Mouse (Mus musculus): ENCODE results near the gene Gm4894. TPM values are rescaled to one million over a fixed set of nuclear protein-coding genes. Genes with fewer than 3 reads are reported as not detected.

Gm4894 gene
- not detected in 2 replicates for polyA plus RNA-seq (2012; rRNA removed)

DNA sequence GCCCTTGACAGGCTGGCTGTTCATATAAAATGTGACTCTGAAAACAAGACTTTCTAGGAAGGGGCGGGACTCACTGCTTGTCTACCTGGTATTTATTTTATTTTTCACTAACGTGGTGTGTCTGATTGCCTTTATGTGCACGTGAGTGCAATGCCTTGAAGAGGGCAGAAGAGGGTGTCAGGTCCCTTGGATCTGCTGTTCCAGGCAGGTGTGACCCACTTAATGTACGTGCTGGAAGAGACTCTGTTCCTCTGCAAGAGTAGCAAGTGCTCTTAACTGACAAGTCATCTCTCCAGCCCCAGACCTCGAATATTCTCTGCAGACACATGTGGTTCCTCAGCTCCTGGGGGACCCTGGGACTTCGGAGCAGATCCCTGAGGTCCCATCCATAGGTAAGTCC is at the start of gene Gm4894:
Gene Gm4894, plus strand, starts transcription at position 301 of the 400 bp plus-strand sequence.
- DNase-seq (ENCODE audit: low read depth, low spot score), result no peak
- WGBS, result 54% methylated on average over 6 of the region's 6 CpGs

DNA sequence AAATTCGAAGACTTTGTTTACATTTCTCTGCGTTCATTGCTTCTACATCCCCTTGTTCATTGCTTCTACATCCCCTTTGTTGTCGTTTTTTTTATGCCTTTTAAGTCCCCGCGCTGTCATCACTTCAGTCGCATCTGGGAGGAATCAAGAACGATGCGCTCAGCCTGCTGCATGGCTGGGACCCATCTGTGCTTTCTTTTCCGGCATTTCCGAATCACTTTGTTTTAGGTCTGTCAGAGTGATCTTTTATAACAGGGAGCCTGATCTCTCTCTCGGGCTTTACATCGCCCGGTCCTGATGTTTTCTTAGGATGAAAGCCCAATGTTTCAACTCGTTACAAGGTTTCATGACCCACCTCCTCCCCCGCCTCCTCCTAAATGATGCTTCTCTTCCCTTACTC is 44.0 kb upstream of the Gm4894 start:
- no peak for DNase-seq (ENCODE audit: low read depth, low spot score)
- 33% methylated on average over 15 of the region's 15 CpGs for WGBS

DNA sequence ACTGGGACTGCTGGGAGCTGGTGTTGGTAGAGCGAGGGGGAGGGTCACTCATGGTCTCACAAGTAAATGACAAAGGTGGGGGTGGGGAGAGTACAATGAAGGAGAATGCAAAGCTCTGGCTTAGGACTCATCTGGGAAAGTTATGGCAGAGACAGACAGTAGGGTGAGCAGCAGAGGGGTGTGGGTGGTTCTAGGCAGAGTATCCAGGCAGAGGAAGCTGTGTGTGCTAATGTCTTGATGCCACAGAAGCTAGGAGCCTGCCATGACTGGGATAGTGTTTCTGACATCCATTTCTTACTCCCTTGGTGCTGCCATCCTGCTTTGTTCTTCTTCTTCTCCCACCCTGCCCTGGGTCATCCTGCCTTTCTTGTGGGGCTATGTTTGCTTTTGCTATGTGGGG is 38.8 kb upstream of the Gm4894 start:
- DNase-seq (ENCODE audit: low read depth, low spot score), result no peak
- WGBS, result 54% methylated on average over 1 of the region's 1 CpGs

DNA sequence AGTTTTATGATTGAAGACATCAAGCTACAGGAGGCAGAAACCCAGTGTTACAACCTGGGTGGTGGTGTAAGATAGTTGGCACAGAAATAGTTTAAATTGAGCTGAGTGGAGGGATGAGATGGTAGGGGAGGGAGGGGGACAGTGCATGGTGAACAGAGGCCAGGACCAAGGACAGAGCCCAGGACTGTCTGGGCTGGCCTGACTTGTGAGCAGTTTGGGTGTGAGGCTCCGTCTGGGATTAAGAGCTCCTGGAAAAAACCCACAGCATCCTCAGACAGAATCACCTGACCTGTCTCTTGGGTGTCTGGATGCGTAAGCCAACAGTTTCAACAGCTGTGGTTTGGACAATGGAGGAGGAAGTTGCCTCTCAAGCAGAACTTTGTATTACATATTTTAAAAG is 35.6 kb upstream of the Gm4894 start:
- DNase-seq (ENCODE audit: low read depth, low spot score), result no peak
- 28% methylated on average over 2 of the region's 2 CpGs for WGBS

GRCm38 (mm10) chr9:49217626-49218607 is 32.4 kb upstream of the Gm4894 start:
- no peak for DNase-seq (ENCODE audit: low read depth, low spot score)
- WGBS, result 77% methylated on average over 20 of the region's 20 CpGs

- WGBS, result 48% methylated on average over 10 of the region's 10 CpGs
- DNase-seq (ENCODE audit: low read depth, low spot score), result no peak
Measured at GRCm38 (mm10) chr9:49224488-49224887, 25.8 kb upstream of the Gm4894 start.

DNA sequence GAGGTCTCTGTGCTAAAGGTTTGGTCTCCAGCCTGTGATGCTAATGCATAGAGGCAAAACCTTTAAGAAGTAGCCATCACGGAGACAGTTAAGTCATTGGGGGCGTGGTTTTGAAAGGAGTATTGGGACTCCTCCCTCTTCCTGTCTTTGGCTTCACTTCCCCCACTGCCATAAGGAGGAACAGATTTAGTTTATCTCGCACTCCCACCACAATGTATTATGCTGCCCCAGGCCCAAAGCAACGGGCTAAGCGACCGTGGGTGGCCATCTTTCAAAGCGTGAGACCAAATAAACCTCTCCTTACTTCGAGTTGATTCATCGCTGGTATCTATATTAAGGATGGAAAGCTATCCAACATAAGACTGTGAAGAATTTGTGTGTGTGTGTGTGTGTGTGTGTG is 22.9 kb upstream of the Gm4894 start:
- 73% methylated on average over 9 of the region's 9 CpGs for WGBS
- DNase-seq (ENCODE audit: low read depth, low spot score), result no peak

- WGBS, result 82% methylated on average over 2 of the region's 2 CpGs
- no peak for DNase-seq (ENCODE audit: low read depth, low spot score)
Measured at GRCm38 (mm10) chr9:49229054-49229453, 21.3 kb upstream of the Gm4894 start.

GRCm38 (mm10) chr9:49246839-49247238 is 3.5 kb upstream of the Gm4894 start:
- DNase-seq (ENCODE audit: low read depth, low spot score), result peak; percentile 3
- WGBS, result 25% methylated on average over 7 of the region's 7 CpGs

DNA sequence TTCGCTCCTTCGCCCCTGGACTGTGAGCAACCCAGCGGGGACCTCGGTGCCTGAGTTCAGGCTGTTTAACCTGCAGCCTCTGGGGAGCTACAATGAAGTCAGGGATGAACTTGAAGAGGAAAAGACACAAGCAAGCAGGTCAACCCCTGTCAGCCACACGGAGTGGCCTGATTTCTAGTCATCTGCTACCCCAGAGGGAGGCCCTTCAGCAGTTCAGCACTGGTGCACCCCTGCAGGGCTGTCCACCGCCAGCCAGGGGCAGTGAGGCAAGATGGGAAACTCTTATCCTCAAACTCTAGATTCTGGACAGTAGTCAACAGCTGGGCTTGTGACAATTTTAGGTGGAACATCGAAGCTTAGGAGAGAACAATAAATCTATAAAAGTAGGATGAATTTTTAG is 18.6 kb downstream of the Gm4894 start:
- DNase-seq (ENCODE audit: low read depth, low spot score), result no peak
- 82% methylated on average over 7 of the region's 7 CpGs for WGBS

DNA sequence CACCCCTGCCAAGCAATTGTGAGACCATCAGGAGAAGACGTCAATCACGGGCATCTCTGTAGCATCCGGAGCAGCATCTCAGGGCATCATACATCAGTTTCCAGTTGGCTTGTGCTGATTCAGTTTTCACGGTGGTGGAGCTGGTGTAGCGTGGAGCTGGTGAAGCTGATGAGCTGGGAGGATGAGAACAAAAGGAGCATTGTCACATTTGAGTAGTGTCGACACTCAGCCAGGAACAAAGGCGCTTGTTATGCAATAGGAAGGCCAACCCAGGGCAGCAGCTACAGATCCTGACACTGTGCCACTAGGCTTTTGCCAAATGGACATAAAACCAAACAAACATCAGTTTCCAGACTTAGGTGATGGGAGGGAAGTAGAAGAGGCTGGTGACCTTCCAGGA is 23.2 kb downstream of the Gm4894 start:
- WGBS, result 69% methylated on average over 7 of the region's 7 CpGs

DNA sequence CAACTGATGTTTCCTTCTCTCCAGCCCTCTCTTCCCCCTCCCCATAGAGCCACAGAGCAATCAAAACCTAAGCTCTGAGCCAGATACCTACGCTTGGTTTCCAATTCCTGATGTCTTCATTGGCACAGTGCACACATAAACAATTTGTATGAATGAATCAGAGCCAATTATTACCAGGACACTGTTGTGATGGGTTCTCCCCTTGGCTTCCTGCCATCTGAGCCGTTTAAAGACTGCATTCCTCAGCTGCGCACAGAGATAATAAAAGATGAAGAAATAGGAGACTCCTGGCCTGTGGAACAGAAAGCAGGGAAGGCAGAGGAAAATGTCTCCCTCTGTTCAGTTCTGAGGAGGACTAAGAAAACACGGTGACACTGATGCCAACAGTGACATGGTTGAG is 25.6 kb downstream of the Gm4894 start:
- DNase-seq (ENCODE audit: low read depth, low spot score), result no peak
- WGBS, result 25% methylated on average over 4 of the region's 4 CpGs

More for the DNA sequence above, 23.2 kb downstream of the Gm4894 start:
- no peak for DNase-seq (ENCODE audit: low read depth, low spot score)

DNA sequence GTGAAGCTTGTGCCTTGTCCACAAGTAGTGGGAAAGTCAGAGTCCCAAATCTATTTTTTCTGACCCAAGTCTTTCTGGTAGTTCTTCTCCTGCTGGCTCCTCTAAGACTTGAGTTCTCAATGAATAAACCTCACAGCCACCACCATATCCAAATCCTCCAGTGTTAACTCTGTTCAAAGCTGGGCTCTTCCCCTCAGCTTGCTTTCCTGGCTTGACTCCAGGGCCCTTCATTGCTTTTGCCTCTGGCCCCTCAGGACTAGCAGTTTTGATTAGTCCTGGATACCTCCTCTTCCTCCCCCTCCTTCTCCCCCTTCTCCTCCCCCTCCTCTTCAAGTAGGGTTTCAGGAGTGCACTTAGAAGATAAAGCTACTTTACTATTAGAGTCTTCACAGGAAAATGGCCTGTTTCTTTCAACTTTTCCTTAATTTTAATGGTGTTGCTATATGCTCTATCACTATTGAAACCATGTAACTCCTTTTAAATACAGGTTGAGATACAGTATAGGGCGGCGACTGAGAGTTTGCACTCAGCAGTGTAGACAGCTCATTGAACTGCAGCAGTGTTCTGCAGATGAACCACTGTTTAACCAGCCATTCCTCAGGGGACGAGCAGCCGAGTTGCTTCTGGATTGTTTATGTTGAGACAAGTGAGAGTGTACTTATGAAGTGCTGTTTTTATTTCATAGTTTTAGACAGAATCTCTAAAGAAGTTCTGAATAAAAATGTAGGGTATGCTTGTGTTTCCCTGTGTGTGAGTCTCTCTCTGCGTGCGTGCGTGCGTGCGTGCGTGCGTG is 26.4 kb downstream of the Gm4894 start:
- DNase-seq (ENCODE audit: low read depth, low spot score), result no peak
- WGBS, result 71% methylated on average over 11 of the region's 11 CpGs

GRCm38 (mm10) chr9:49295101-49295500 is 44.8 kb downstream of the Gm4894 start:
- WGBS, result 71% methylated on average over 1 of the region's 1 CpGs
- DNase-seq (ENCODE audit: low read depth, low spot score), result no peak

DNA sequence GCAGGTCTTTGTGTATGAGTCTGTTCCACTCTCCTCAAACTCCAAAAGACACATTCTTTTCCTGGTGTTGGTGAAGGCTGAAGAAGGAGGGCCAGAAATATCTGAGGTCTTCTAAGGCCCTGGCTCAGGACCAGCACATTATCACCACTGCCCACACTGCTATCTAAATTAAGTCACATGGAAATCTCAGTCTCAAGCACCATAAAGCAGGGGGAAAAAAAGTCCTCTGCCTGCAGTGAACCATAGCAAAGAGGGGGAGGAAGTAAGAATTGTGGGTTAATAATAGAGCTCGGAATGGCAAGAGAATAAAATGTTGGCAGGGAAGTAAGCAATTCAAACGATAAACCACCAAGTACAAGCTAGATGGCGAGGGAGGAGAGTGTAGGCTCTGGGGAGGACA is 57.2 kb downstream of the Gm4894 start:
- 49% methylated on average over 3 of the region's 3 CpGs for WGBS
- DNase-seq (ENCODE audit: low read depth, low spot score), result no peak

DNA sequence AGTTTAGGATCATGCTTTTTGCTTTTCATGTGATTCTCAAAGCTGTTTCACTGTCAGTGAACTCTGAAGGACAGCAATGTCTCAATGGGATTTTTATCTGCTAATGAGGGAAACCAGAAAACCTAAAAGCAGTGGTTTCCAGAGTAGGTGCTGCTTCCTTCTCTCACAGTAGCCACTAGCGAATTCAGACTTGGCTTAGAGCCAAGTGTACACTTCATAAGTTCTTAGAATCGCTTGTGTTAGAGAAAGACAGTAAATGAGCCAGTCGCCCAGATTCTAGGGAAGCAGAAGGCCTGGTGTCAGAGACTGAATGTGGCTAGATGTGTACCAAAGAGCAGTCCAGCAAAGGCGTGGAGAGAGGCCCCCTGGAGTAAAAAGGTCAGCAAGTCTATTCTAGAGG is 60.5 kb downstream of the Gm4894 start:
- no peak for DNase-seq (ENCODE audit: low read depth, low spot score)
- WGBS, result 23% methylated on average over 4 of the region's 4 CpGs

GRCm38 (mm10) chr9:49318638-49319037 is 68.3 kb downstream of the Gm4894 start:
- DNase-seq (ENCODE audit: low read depth, low spot score), result no peak

Data from large intestine, adult 2 months (tissue).